Mouse (Mus musculus): ENCODE measurements around the gene Orai2. TPM values are rescaled to one million over a fixed set of nuclear protein-coding genes. Genes with fewer than 3 reads are reported as not detected.
"Not testable (repeated sequence)": the region's sequence is repeated elsewhere in the genome, so short reads cannot be mapped to it uniquely, and the experiment has no call there.

The Orai2 gene
- 19.0 and 21.3 TPM in 2 replicates for polyA plus RNA-seq (2016; fragmentation: Nextera tagmentation; extraction: Ambion mirVana)

- Histone ChIP-seq H3K27ac (peak within 1 kb of the TSS; percentile 76), H3K9me3 (replicated peaks) (peaks cover 8% of the 10 kb centered on the region; the same call in 1 of the 2 replicates), H3K4me2 (replicated peaks) (peak within 1 kb of the TSS; percentile 90), H3K27me3 (peaks cover 10% of the 10 kb centered on the region), H3K9ac (peak within 1 kb of the TSS; percentile 79), H3K4me1 (peaks cover 21% of the 10 kb centered on the region), H3K36me3 (peaks cover 10% of the 10 kb centered on the region; the same call in 1 of the 2 replicates), H3K4me3 (peak within 1 kb of the TSS; percentile 63)
- ATAC-seq (ENCODE audit: low FRiP score): peak; percentile 87
- WGBS: 8% methylated on average over 41 of the region's 49 CpGs
These were observed at the start of gene Orai2 for GRCm38 (mm10) chr5:136170512-136171362. Gene Orai2, minus strand, starts transcription at chr5:136170713.

- ATAC-seq (ENCODE audit: low FRiP score): no peak
- no peaks in the 10 kb centered on the region for H3K27me3 ChIP-seq
- WGBS: 72% methylated on average over 12 of the region's 12 CpGs
These were observed 48.1 kb upstream of the Orai2 start for GRCm38 (mm10) chr5:136218585-136218984.

GRCm38 (mm10) chr5:136217932-136218381 is 47.4 kb upstream of the Orai2 start:
- H3K36me3 ChIP-seq: peaks cover 40% of the 10 kb centered on the region
- WGBS: 77% methylated on average over 4 of the region's 4 CpGs

More at GRCm38 (mm10) chr5:136218585-136218984, 48.1 kb upstream of the Orai2 start:
- Histone ChIP-seq H3K27ac (no peak overlapping the region), H3K4me1 (no peaks in the 10 kb centered on the region), H3K4me2 (replicated peaks) (no peak overlapping the region), H3K36me3 (peaks cover 45% of the 10 kb centered on the region), H3K9ac (no peak overlapping the region), H3K9me3 (replicated peaks) (peaks cover 9% of the 10 kb centered on the region; the same call in 1 of the 2 replicates), H3K4me3 (no peak overlapping the region)

GRCm38 (mm10) chr5:136217004-136217665 is 46.6 kb upstream of the Orai2 start:
- H3K36me3 ChIP-seq: peaks cover 40% of the 10 kb centered on the region
- no peaks in the 10 kb centered on the region for H3K27me3 ChIP-seq
- H3K27ac ChIP-seq: no peak overlapping the region
- H3K4me1 ChIP-seq: no peaks in the 10 kb centered on the region
- no peak for ATAC-seq (ENCODE audit: low FRiP score)
- H3K4me2 ChIP-seq (replicated peaks): no peak overlapping the region
- WGBS: 88% methylated on average over 18 of the region's 18 CpGs
- H3K9ac ChIP-seq: no peak overlapping the region
- no peak overlapping the region for H3K4me3 ChIP-seq
- peaks cover 9% of the 10 kb centered on the region; the same call in 1 of the 2 replicates for H3K9me3 ChIP-seq (replicated peaks)

More at GRCm38 (mm10) chr5:136217932-136218381, 47.4 kb upstream of the Orai2 start:
- H3K4me1 ChIP-seq: no peaks in the 10 kb centered on the region
- no peak overlapping the region for H3K4me3 ChIP-seq
- H3K4me2 ChIP-seq (replicated peaks): no peak overlapping the region
- no peaks in the 10 kb centered on the region for H3K27me3 ChIP-seq
- H3K9me3 ChIP-seq (replicated peaks): peaks cover 9% of the 10 kb centered on the region; the same call in 1 of the 2 replicates
- no peak overlapping the region for H3K27ac ChIP-seq
- no peak overlapping the region for H3K9ac ChIP-seq
- no peak for ATAC-seq (ENCODE audit: low FRiP score)

- Histone ChIP-seq H3K4me1 (no peaks in the 10 kb centered on the region), H3K27me3 (no peaks in the 10 kb centered on the region), H3K4me3 (no peak overlapping the region), H3K9me3 (replicated peaks) (peaks cover 9% of the 10 kb centered on the region; the same call in 1 of the 2 replicates), H3K9ac (no peak overlapping the region), H3K36me3 (peaks cover 31% of the 10 kb centered on the region), H3K27ac (no peak overlapping the region), H3K4me2 (replicated peaks) (no peak overlapping the region)
- no peak for ATAC-seq (ENCODE audit: low FRiP score)
- 80% methylated on average over 5 of the region's 5 CpGs for WGBS
These were observed 45.4 kb upstream of the Orai2 start for GRCm38 (mm10) chr5:136215958-136216357.

GRCm38 (mm10) chr5:136215211-136215610 is 44.7 kb upstream of the Orai2 start:
- Histone ChIP-seq H3K4me2 (replicated peaks) (no peak overlapping the region), H3K27ac (no peak overlapping the region), H3K4me3 (no peak overlapping the region), H3K4me1 (no peaks in the 10 kb centered on the region), H3K36me3 (peaks cover 24% of the 10 kb centered on the region), H3K9me3 (replicated peaks) (peaks cover 9% of the 10 kb centered on the region; the same call in 1 of the 2 replicates), H3K9ac (no peak overlapping the region), H3K27me3 (no peaks in the 10 kb centered on the region)
- 84% methylated on average over 3 of the region's 3 CpGs for WGBS
- no peak for ATAC-seq (ENCODE audit: low FRiP score)

GRCm38 (mm10) chr5:136213716-136214115 is 43.2 kb upstream of the Orai2 start:
- Histone ChIP-seq H3K36me3 (peaks cover 9% of the 10 kb centered on the region), H3K4me1 (no peaks in the 10 kb centered on the region), H3K27me3 (no peaks in the 10 kb centered on the region), H3K9me3 (replicated peaks) (peaks cover 9% of the 10 kb centered on the region; the same call in 1 of the 2 replicates), H3K9ac (no peak overlapping the region), H3K4me2 (replicated peaks) (no peak overlapping the region), H3K4me3 (no peak overlapping the region), H3K27ac (no peak overlapping the region)
- no peak for ATAC-seq (ENCODE audit: low FRiP score)
- WGBS: 86% methylated on average over 5 of the region's 5 CpGs

GRCm38 (mm10) chr5:136212716-136213115 is 42.2 kb upstream of the Orai2 start:
- ATAC-seq (ENCODE audit: low FRiP score): no peak
- Histone ChIP-seq H3K4me1 (no peaks in the 10 kb centered on the region), H3K27me3 (no peaks in the 10 kb centered on the region), H3K36me3 (no peaks in the 10 kb centered on the region), H3K4me2 (replicated peaks) (no peak overlapping the region), H3K4me3 (no peak overlapping the region), H3K9me3 (replicated peaks) (peaks cover 9% of the 10 kb centered on the region; the same call in 1 of the 2 replicates), H3K9ac (no peak overlapping the region), H3K27ac (no peak overlapping the region)
- WGBS: 90% methylated on average over 11 of the region's 11 CpGs

- H3K27ac ChIP-seq; H3K27me3 ChIP-seq; H3K9me3 ChIP-seq (replicated peaks); H3K4me2 ChIP-seq (replicated peaks); H3K4me1 ChIP-seq; H3K4me3 ChIP-seq; ATAC-seq (ENCODE audit: low FRiP score); H3K9ac ChIP-seq; H3K36me3 ChIP-seq: not testable (repeated sequence)
- WGBS: 95% methylated on average over 14 of the region's 14 CpGs
These were observed 41.0 kb upstream of the Orai2 start for GRCm38 (mm10) chr5:136211341-136212102.

GRCm38 (mm10) chr5:136210549-136210948 is 40.0 kb upstream of the Orai2 start:
- no peak for ATAC-seq (ENCODE audit: low FRiP score)
- Histone ChIP-seq H3K27me3 (no peaks in the 10 kb centered on the region), H3K36me3 (no peaks in the 10 kb centered on the region), H3K9me3 (replicated peaks) (peaks cover 5% of the 10 kb centered on the region; the same call in 1 of the 2 replicates), H3K4me2 (replicated peaks) (no peak overlapping the region), H3K4me1 (no peaks in the 10 kb centered on the region), H3K4me3 (no peak overlapping the region), H3K27ac (no peak overlapping the region), H3K9ac (no peak overlapping the region)
- WGBS: 71% methylated on average over 5 of the region's 5 CpGs

- ATAC-seq (ENCODE audit: low FRiP score): no peak; the same call in 1 of the 2 replicates
- Histone ChIP-seq H3K4me3 (no peak overlapping the region), H3K36me3 (peaks cover 3% of the 10 kb centered on the region; the same call in 1 of the 2 replicates), H3K27ac (no peak overlapping the region), H3K4me1 (peaks cover 10% of the 10 kb centered on the region), H3K27me3 (no peaks in the 10 kb centered on the region), H3K9ac (no peak overlapping the region), H3K9me3 (replicated peaks) (no peaks in the 10 kb centered on the region), H3K4me2 (replicated peaks) (no peak overlapping the region)
- WGBS: 31% methylated on average over 7 of the region's 7 CpGs
These were observed 31.3 kb upstream of the Orai2 start for GRCm38 (mm10) chr5:136201832-136202231.

Data from hindbrain, embryonic 12.5 days (tissue).